7 mouse cellular contexts compared by ENCODE assay signal in genomic region chr17:24644030-24644715, GRCm38 (mm10). TPM values are rescaled to one million over a fixed set of nuclear protein-coding genes. Genes with fewer than 3 reads are reported as not detected.
A peak's percentile ranks its signal among the peaks of the same experiment; 100 is the strongest.
DNase-seq lines count a peak whose midpoint lies in the region; ATAC-seq lines count a peak whose summit lies in the region.

No protein-coding gene starts in this region.

- peak overlapping the region; percentile 69 for H3K4me3 ChIP-seq in brown adipose tissue, adult 24 weeks (ENCODE audit: insufficient read depth, low read depth, low read length)
- no peak overlapping the region for H3K4me3 ChIP-seq in embryonic facial prominence, embryonic 15.5 days (replicated peaks)
- H3K4me3 ChIP-seq in lung, embryonic 16.5 days (ENCODE audit: low read length): peak overlapping the region; percentile 5; the same call in 1 of the 2 replicates

- H3K27ac ChIP-seq in brown adipose tissue, adult 24 weeks (replicated peaks; ENCODE audit: low read depth, low read length): peak overlapping the region; percentile 100
- peak overlapping the region; percentile 73 for H3K27ac ChIP-seq in embryonic facial prominence, embryonic 15.5 days (replicated peaks)
- H3K27ac ChIP-seq in lung, embryonic 16.5 days (ENCODE audit: low read length): peak overlapping the region; percentile 65

- 0 out of 2 replicates have a peak overlapping the region, but pooled peaks have one; percentile 4 for H3K4me2 ChIP-seq in embryonic facial prominence, embryonic 15.5 days (replicated peaks)
- H3K4me2 ChIP-seq in lung, embryonic 16.5 days (ENCODE audit: low read depth, low read length): peak overlapping the region; percentile 37

- H3K27me3 ChIP-seq in embryonic facial prominence, embryonic 15.5 days: no peaks in the 10 kb centered on the region
- no peaks in the 10 kb centered on the region for H3K27me3 ChIP-seq in lung, embryonic 16.5 days (ENCODE audit: control insufficient read depth, insufficient read depth, low read depth, low read length)

- H3K9ac ChIP-seq in embryonic facial prominence, embryonic 15.5 days: 0 out of 2 replicates have a peak overlapping the region, but pooled peaks have one; percentile 1
- H3K9ac ChIP-seq in lung, embryonic 16.5 days (ENCODE audit: low read length): peak overlapping the region; percentile 42

- WGBS in embryonic facial prominence, embryonic 15.5 days: 24% methylated on average over 7 of the region's 7 CpGs
- WGBS in lung, embryonic 16.5 days: 25% methylated on average over 7 of the region's 7 CpGs

- peaks cover 2% of the 10 kb centered on the region; the same call in 1 of the 2 replicates for H3K4me1 ChIP-seq in brown adipose tissue, adult 24 weeks (ENCODE audit: control insufficient read depth, insufficient read depth, insufficient read length, low read length)
- H3K4me1 ChIP-seq in embryonic facial prominence, embryonic 15.5 days: peaks cover 51% of the 10 kb centered on the region
- peaks cover 41% of the 10 kb centered on the region for H3K4me1 ChIP-seq in lung, embryonic 16.5 days (replicated peaks; ENCODE audit: control insufficient read depth, insufficient read depth, low read length)

- peaks cover 16% of the 10 kb centered on the region; the same call in 1 of the 2 replicates for H3K36me3 ChIP-seq in embryonic facial prominence, embryonic 15.5 days
- H3K36me3 ChIP-seq in lung, embryonic 16.5 days (ENCODE audit: control insufficient read depth, insufficient read depth, low read length): peaks cover 3% of the 10 kb centered on the region

- peak; percentile 44 for DNase-seq in kidney, adult 9 months
- DNase-seq in urinary bladder, adult 2 months (ENCODE audit: low spot score): no peak
- no peak for DNase-seq in layer of hippocampus, adult 9-10 months (ENCODE audit: low spot score)
- no peak for DNase-seq in spleen, postnatal 14 days (ENCODE audit: low spot score in 2 of 2)

- no peaks in the 10 kb centered on the region for H3K9me3 ChIP-seq in embryonic facial prominence, embryonic 15.5 days (replicated peaks)
- H3K9me3 ChIP-seq in lung, embryonic 16.5 days (ENCODE audit: control insufficient read depth, low read length): no peaks in the 10 kb centered on the region

- ATAC-seq in embryonic facial prominence, embryonic 15.5 days (ENCODE audit: insufficient number of reproducible peaks, low FRiP score, low TSS enrichment, low read depth): no peak
- peak; percentile 53 for ATAC-seq in lung, embryonic 16.5 days (ENCODE audit: low read depth)

RNA-seq across cellular contexts. Expression of gene Slc9a3r2, which starts 6.0 kb away (rescaled TPM):
- polyA plus RNA-seq in brown adipose tissue, adult 24 weeks (2012; ENCODE audit: insufficient read depth, insufficient read length, missing spikeins): 20.1 and 32.2 TPM in 2 replicates
- 64.4 and 65.9 TPM in 2 replicates for polyA plus RNA-seq in embryonic facial prominence, embryonic 15.5 days (2015; fragmentation: Nextera tagmentation; extraction: Ambion mirVana)
- polyA plus RNA-seq in lung, embryonic 16.5 days (2015; fragmentation: Nextera tagmentation; extraction: Ambion mirVana): 95.5 and 98.1 TPM in 2 replicates
- polyA plus RNA-seq in urinary bladder, adult 2 months (2012; rRNA removed): 59.2 and 63.5 TPM in 2 replicates

RNA-seq across cellular contexts. Expression of gene Nthl1, which starts 11.7 kb away (rescaled TPM):
- polyA plus RNA-seq in brown adipose tissue, adult 24 weeks (2012; ENCODE audit: insufficient read depth, insufficient read length, missing spikeins): 3.4 and 7.7 TPM in 2 replicates
- polyA plus RNA-seq in embryonic facial prominence, embryonic 15.5 days (2015; fragmentation: Nextera tagmentation; extraction: Ambion mirVana): 22.2 and 25.3 TPM in 2 replicates
- polyA plus RNA-seq in lung, embryonic 16.5 days (2015; fragmentation: Nextera tagmentation; extraction: Ambion mirVana): 17.6 and 17.9 TPM in 2 replicates
- 21.7 and 22.0 TPM in 2 replicates for polyA plus RNA-seq in urinary bladder, adult 2 months (2012; rRNA removed)

RNA-seq across cellular contexts. Expression of gene Tsc2, which starts 11.7 kb away (rescaled TPM):
- polyA plus RNA-seq in brown adipose tissue, adult 24 weeks (2012; ENCODE audit: insufficient read depth, insufficient read length, missing spikeins): 67.6 and 69.2 TPM in 2 replicates
- polyA plus RNA-seq in embryonic facial prominence, embryonic 15.5 days (2015; fragmentation: Nextera tagmentation; extraction: Ambion mirVana): 57.8 and 64.4 TPM in 2 replicates
- polyA plus RNA-seq in lung, embryonic 16.5 days (2015; fragmentation: Nextera tagmentation; extraction: Ambion mirVana): 54.0 and 58.2 TPM in 2 replicates
- polyA plus RNA-seq in urinary bladder, adult 2 months (2012; rRNA removed): 95.3 and 112 TPM in 2 replicates

RNA-seq across cellular contexts. Expression of gene Npw, which starts 14.1 kb away (rescaled TPM):
- not detected in 2 replicates for polyA plus RNA-seq in brown adipose tissue, adult 24 weeks (2012; ENCODE audit: insufficient read depth, insufficient read length, missing spikeins)
- polyA plus RNA-seq in embryonic facial prominence, embryonic 15.5 days (2015; fragmentation: Nextera tagmentation; extraction: Ambion mirVana): 0.36 and 0.56 TPM in 2 replicates
- 1.1 and 2.3 TPM in 2 replicates for polyA plus RNA-seq in lung, embryonic 16.5 days (2015; fragmentation: Nextera tagmentation; extraction: Ambion mirVana)
- 0.62 and 0.80 TPM in 2 replicates for polyA plus RNA-seq in urinary bladder, adult 2 months (2012; rRNA removed)

RNA-seq across cellular contexts. Expression of gene Zfp598, which starts 25.3 kb away (rescaled TPM):
- 9.2 and 10.0 TPM in 2 replicates for polyA plus RNA-seq in brown adipose tissue, adult 24 weeks (2012; ENCODE audit: insufficient read depth, insufficient read length, missing spikeins)
- 23.8 and 26.8 TPM in 2 replicates for polyA plus RNA-seq in embryonic facial prominence, embryonic 15.5 days (2015; fragmentation: Nextera tagmentation; extraction: Ambion mirVana)
- polyA plus RNA-seq in lung, embryonic 16.5 days (2015; fragmentation: Nextera tagmentation; extraction: Ambion mirVana): 15.0 and 18.1 TPM in 2 replicates
- polyA plus RNA-seq in urinary bladder, adult 2 months (2012; rRNA removed): 42.9 and 54.2 TPM in 2 replicates
